Mouse (Mus musculus) c-Kit-negative CD71-positive TER-119-positive erythroid progenitor cells, embryonic 14.5 days (primary cell): Measurements from ENCODE around the gene Fbxw27.
A peak's percentile ranks its signal among the peaks of the same experiment; 100 is the strongest.
"Not testable (repeated sequence)": the region's sequence is repeated elsewhere in the genome, so short reads cannot be mapped to it uniquely, and the experiment has no call there.

Experiments
- DNase-seq: peaks from one replicate; pipeline ENCODE4 v3.0.0-alpha.2; 2013; ENCODE audit warnings: low read depth, low spot score

Gene Fbxw27

GRCm38 (mm10) chr9:109790570-109790969, at the start of gene Fbxw27:
Fbxw27 (minus strand) TSS chr9:109790670.
- DNase-seq = not testable (repeated sequence)

DNA sequence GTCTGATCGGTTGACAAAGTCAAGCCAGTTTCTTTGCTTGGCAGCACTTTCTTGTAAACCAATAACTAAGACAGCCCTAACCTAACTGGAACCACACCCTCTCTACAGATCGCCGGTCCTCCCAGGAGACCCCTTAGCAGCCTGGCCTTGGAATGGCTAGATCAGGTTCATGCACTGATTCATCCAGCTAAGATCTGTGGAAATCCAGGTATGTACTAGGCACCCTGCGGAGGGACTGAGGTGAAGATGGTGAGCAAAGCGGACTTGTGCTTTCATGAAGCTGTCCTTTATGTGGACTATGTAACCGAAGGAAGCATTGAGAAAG, 42.6 kb upstream of the Fbxw27 start:
- no peak for DNase-seq

DNA sequence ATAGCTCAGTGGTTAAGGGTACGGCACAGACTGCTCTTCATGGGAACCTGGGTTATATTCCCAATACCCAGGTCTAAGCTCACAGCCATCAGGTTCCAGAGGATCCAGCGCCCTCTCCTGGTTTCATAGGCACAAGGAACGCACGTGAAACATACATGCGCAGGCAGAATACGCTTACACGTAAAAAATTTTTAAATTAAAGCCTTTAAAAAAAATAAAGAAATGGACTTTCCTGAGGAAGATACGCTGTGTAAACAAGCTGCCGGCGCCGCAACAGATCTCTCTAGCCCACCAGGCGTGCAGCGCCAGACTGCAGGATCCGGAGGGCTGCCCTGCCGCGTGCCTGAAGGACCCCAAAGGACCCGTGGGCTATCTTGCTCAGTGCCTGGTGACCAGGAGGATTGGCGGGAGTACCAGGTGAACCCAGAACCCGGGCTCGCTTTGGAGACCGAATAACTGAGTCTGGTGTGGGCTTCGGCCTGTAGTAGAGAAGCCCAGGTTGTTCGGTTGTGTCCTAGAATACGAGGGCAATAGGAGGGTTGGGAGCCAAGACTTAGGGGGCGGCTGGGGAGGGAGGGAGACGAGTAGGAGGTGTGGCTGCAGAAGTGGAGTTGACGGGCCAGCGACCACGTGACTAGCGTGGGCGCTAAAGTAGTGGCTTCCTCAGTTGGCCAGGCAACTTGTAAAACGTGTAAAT, 42.1 kb upstream of the Fbxw27 start, which contains the start of gene Nme6:
Nme6 (plus strand) TSS at position 359 of the 697 bp plus-strand sequence.
- peak; percentile 72 for DNase-seq

DNA sequence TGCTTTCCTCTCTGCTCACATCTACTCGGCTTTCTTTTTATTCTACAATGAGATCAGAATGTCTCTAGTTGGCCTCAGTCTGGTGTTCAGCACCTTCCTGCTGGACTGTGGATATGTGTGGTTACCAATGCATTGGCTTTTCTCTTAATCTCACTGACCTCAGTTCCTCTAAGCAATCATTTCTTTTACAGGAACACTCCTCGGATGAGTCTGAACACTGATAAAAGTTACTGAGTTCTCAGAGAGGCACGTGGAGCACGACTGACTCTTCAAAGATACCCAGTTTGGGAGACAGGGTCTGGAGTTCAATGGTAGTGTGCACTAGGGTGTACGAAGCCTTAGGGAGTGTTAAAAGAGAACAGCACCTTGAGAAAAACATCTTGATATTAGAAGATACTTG, 35.7 kb upstream of the Fbxw27 start:
- DNase-seq = no peak

- DNase-seq = no peak
These were observed 35.3 kb upstream of the Fbxw27 start for GRCm38 (mm10) chr9:109825739-109826138.

GRCm38 (mm10) chr9:109816341-109816740, 25.9 kb upstream of the Fbxw27 start:
- DNase-seq = no peak

DNA sequence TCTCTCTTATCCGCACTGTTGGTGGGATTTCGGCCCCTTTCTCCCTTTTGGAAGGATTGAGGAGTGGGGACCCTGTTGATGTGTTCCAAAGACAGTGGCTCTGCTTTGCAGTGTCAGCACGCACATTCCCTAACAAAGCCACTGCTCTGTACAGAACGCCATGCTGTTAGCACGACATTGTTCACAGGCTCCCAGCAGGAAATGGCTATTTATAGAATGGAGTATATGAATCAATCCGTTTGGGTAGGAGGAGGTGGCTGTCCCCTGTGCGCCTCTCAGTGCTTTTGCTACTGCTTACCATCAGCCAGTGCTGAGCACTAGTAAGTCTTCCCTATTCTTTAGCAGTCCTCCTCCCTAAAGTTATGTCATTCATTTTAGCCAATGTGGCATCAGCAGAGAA, 23.0 kb upstream of the Fbxw27 start:
- DNase-seq = no peak

DNA sequence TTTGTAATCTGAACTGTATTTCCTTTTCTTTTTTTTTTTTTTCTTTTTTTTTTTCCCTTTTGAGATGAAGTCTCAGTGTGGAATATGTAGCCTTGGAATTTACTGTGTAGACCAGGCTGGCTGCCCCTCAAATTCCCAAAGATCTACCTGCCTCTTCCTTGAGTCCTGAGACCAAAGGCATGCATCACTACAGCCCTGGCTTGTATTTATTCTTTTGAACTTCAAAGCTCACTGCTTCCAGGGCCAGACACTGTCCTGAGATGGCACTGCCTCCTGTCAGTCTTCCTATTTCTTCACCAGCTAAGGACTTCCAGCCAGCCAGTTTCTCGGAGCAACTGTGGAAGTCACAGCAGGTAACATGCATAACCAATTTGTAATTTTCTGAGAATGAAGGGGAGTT, 21.5 kb upstream of the Fbxw27 start, which contains the start of gene Spink8:
Spink8 (plus strand) TSS at position 301 of the 400 bp plus-strand sequence.
- DNase-seq = no peak

DNA sequence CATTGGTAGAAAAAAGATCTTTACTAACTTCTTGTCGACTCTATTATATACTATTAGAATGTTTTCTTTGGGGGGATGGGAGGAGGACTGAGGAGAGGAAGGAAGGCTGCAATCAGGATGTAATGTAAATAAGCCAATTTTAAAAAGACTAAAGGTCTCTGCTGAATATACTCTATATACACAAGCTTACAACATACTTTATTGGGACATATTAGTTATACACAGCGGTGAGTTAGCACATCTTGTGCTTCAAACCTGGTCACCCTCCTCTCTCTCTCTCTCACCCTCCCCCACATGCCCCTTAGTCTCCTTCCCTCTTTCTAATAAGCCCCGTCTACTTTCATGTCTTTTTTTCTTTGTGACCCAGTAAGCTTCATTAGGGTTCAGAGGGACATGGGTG, 17.4 kb upstream of the Fbxw27 start:
- DNase-seq = no peak

DNA sequence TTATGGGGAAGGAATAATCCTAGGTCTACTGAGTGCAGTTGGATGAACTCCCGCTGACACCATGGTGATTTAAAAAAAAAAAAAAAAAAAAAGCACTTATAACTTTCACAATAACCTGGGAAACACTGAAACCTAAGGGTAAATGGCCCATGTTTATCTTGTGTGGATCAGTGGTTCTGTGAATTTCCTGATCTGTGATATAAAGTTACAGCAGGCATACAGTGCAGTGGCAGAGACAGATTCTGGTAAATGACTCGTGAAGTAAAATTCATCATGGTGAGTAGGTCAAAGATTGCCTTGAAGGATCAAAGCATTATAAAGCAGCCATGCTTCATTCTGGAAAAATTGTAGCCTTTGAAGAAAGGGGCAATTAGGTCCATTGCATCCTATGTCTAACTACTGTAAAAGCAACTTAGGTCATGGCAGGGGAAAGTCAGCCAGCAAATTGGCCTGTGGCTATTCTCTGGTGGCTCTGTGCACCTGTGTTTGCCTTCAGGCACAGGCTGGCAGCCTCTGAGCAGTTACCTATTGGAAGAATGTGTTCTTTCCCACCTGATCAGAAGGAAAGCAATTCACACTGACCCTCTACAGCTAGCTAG, 16.3 kb upstream of the Fbxw27 start:
- DNase-seq = no peak

DNA sequence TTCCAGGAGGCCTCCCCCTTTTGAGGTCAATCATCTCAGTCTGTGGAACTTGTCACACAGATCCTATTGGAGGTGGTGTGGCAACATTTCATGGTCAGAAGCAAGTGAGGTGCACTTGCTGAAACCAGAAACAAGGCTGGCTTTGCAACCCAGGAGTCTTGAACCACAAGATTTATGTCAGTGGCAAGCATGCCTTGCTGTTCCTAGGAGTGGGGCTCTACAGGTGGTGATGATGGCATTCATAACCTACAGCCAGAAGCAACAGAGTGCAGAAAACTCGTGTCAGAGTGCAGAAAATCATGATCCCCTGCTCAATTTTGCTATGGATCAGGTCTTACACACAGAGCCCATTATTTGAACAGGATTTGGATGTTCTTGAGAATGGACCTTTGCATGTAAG, 15.8 kb upstream of the Fbxw27 start:
- DNase-seq = no peak

DNA sequence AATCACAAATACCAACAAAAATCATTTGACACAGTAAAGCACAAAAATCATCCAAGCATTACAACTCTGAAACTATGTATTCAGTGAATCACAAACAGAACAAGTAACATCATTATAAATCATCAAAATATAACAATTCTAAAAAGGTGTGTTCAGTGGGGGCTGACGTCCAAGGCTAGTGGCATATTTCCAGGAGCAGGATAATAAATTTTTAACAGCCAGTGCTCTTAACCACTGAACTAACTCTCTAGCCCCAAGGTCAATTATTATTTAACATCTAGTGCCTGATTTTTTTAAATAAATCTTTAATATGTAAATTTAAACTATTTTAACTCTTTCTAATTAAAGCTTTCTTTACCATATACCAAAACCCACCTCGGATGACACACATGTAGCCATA, 15.1 kb upstream of the Fbxw27 start:
- not testable (repeated sequence) for DNase-seq

- no peak for DNase-seq
These were observed 7.6 kb upstream of the Fbxw27 start for GRCm38 (mm10) chr9:109798051-109798450.

DNA sequence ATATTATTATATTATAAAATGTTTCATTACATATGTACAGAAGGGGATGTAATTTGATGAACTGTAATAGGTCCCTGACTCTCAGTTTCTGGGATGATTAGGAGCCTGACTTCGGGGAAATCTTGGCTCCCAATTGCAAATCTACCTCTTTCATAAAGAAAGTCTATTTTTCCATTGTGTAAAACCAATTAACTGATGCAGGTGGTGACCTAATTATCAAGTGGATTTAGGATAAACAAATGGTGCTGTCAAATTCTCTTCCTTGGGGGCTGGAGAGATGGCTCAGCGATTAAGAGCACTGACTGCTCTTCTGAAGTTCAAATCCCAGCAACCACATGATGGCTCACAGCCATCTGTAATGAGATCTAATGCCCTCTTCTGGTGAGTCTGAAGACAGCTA, 5.3 kb upstream of the Fbxw27 start:
- DNase-seq = no peak

DNA sequence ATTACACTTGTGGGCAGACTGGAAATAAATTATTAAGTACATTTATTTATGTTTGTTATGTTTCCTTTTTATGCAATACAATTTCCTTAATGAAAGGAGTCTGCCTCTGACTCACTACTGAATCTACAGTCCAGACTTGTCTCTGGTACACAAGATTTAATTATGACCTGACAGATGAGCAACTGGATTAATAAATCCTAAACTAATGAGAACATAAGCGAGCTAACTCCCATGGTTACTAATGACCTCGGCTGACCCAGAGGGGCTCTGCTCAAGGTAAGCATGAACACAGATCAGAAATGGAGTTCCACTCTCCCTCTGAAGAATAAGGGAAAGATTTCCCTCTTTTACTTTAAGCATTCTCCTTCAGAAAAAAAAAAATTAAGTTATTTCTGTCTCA, 4.8 kb upstream of the Fbxw27 start:
- DNase-seq = no peak

GRCm38 (mm10) chr9:109766841-109767240, 23.6 kb downstream of the Fbxw27 start:
- DNase-seq = not testable (repeated sequence)

GRCm38 (mm10) chr9:109745989-109746388, 44.5 kb downstream of the Fbxw27 start, which contains the start of gene Fbxw26:
Fbxw26 (minus strand) TSS chr9:109746089.
- not testable (repeated sequence) for DNase-seq
